Mouse (Mus musculus): ENCODE data around the gene Rnf10.

DNA sequence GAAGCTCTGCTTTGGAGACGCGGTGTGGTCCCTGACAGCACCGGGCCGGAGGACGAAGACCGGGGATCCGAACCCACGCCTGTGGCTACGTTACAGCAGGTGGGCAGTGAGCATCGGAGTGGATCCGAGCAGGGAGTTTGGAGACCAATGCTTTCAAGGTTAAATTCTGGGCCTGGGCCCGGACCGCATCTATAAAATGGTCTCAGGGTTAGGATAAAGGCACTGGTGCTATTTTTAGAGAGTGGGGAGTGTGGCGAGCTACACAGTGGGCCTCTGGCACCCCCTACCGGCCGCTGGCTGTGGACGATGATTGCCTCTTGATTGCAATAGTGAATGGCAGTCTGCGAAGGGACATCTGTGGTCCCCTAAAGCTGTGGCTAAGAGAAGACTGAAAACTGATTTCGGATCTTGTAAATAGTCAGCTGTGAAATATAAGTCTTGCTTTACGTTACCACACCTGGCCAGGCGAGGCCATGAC is 36.9 kb downstream of the Rnf10 start, which contains the start of gene Pop5:
- TF ChIP-seq CTCF (IDR thresholded peaks at IDR 0.05; ENCODE audit: extremely low read depth, insufficient read depth, low read length) (peak; percentile 93), POLR2A (IDR thresholded peaks at IDR 0.05; ENCODE audit: extremely low read depth, insufficient read depth, low read length) (no peak)

Measured in cortical plate, adult 2 months (tissue).